Mouse (Mus musculus): ENCODE measurements at regions not wholly inside any gene's neighbourhood (a gene's known extent, or its start where the extent isn't known, plus 50 kb on each side); places are given as distances from the start of the nearest gene placed in this dataset.
A peak's percentile ranks its signal among the peaks of the same experiment; 100 is the strongest.

DNA sequence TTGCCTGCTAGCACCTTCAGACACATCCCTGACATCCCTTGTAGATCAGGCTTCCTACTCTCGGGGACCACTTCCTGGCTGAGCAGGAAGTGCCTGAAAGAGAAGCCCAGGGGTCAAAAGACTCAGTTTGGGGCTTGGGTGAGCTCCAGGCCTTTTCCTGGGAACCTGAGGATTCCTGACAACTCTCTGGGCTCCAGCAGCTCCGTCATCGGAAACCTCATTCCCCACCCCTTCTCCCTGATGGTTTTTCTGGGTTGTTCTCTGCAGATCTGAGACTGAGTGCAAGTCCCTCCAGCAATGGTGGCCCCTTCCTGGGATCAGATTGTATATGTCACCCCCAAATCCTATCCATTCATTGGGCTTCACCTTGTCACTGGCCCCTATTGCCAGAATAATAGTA lies 213.5 kb upstream of the Zfp637 start:
- no peak for DNase-seq

DNA sequence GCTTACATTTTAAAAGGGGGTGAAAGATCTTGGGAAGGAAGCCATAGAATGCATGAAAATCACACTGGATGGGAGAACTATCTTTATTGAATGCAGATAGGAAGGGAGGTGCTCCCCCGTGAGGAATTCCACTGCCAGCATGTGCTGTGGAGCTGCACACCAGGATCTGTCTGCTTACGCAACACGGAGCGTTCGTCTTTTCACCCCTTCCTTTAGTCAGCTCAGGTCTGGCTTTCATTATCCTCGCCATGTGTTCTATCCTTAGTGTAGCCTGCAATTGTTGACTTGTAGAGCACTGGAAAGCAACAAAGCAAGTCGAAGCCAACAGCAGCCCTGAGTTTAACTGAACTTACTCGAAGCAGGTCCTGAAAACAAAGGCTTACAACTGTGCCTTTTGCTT lies 194.4 kb upstream of the Zfp637 start:
- DNase-seq: no peak

DNA sequence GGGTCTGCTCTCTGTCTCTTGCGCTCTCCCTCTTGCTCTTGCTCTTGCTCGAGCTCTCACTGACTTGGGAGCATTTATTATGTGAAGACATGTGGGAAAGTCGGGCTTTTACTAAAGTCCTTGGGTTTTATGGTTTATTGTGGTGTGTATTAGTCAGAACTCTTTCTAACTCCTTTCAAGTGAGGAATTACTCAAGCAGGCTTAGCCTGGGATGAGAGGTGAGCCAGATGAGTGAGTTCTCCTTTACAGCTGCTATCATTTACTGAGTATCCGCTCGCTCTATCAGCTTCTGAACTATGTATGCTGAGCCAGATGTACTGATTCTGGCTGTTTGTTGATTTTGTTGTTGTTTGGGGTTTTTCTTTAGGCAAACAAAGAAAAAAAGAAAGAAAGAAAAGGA lies 190.4 kb upstream of the Zfp637 start:
- no peak for DNase-seq

DNA sequence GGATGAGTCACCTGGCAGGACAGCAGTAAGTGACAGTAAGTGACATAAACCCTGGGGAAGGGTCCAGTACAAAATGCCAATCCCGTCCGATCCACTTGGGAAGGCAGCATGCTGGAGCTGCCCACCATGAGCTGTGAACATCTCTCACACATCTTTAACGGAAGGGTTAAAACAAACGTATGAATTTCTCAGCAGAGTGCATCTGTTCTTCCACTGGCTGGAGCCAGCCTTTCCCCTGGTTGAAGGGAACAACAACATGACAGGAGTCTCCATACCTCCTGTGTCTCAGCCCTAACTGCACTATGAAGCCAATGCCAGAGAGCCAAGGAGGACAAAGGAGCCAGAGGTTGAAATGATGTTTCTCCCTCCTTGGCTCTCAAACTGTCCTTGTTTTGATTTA lies 189.4 kb upstream of the Zfp637 start:
- no peak for DNase-seq

DNA sequence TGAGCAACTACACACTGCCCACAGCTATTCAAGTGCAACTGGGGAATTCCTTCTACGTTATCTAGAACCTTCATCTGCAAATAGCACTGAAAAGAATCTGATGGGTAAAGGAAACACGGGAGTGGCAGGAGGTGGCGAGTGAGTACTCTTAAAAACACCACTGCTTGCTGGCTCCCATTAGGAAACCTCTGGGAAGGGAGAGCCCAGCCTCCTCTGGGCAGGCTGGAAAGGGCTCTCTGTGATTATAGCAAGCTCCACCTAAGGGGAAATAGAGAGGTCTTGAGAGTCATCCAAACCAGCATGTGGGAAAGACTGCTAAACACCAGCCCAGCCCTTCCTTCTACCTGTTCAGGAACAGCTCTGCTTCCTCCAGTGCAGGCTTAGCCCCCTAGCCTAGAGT lies 189.0 kb upstream of the Zfp637 start:
- DNase-seq: peak; percentile 10 to 29

DNA sequence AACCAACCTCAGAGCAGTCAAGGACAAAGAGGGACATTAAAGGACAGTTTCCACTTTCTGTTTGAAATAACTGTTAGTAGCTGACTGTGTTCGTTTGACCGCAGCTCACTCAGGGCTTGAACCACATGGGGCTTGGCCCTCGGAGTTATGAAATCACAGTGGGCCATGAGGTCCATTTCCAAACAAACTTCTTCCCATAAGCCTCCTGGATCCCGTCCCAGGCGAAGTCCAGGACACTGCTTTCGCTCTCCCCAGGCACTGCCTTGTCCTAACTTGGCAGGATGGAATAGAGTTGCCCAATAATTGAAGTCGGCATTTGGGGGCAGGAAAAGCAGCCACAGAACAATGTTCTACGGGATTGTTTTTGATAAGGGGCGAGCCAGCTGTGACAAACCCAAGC lies 188.1 kb upstream of the Zfp637 start:
- DNase-seq: peak; percentile 83 to 86

DNA sequence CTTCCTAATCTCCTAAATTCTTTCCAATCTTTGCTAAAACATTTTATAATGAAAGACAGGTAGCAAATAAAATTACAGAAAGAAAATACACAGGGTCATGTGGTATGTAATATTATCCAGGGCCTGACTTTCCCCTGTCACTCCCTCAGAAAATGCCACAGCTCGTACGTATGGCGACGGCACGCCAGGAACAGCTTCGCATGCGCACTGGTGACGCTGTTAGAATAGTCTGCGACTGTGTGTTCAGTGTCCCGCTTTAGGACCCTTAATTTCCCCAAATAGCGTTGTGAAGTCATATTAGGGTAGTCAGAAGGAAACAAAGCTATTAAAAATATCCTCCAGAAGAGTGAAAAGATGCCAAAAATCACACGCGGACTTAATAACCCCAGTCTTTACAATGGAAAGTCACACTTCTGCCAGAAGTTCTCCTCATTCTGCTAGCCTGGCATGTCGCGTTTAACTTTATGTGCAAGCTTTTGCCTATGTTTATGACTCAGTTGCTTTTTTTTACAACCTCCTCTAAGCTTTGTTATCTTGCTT lies 187.0 kb upstream of the Zfp637 start:
- DNase-seq: no peak

DNA sequence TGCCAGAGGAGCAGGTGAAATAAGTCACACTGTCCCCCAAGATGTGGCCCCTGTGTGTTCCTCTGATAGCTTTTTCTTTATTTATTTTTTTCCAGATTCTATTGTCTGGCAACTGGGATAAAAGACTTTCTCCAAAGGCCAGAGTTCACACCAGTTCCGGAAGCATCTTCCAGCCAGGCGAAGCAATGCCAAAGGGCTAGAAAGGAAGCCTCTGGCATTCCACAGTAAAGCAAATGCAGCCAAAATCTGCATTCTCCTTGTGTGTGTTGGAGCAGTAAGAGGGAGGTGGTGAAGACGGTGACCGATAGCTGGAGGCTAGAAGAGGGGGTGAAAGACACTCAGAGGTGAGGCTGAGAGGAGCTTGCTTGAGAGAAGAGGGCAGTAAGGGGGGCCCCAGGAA lies 185.0 kb upstream of the Zfp637 start:
- DNase-seq: no peak

DNA sequence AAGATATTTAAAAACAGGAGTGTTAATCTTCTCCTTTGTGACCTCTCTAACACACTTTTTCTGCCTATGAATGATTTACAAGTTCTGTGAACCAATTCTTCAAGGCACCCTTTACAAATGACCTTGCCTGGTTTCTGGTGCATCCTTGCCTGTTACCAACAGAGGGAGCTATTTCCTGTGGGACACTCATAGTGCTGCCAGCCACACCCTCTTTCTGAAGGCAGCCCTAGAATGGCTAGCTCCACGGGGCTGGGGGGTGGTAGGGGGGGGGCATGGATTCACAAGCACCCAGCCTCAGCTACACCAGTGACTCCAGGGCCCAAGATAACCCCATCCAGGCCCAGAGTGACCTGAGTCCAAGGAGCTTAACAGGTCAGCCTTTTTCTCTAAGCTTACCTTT lies 180.4 kb upstream of the Zfp637 start:
- DNase-seq: peak in 1 of 2 experiments; percentile 22

DNA sequence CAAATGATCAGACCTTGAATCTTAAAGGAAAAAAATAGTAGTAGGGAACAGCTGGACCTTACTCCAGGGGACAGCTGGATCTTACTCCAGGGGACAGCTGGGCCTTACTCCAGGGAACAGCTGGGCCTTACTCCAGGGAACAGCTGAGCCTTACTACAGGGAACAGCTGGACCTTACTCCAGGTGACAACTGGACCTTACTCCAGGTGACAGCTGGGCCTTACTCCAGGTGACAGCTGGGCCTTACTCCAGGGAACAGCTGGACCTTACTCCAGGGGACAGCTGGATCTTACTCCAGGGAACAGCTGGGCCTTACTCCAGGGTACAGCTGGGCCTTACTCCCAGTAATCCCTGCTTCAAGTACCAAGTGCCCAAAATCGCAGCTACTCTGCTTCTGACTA lies 178.3 kb upstream of the Zfp637 start:
- DNase-seq: no peak

DNA sequence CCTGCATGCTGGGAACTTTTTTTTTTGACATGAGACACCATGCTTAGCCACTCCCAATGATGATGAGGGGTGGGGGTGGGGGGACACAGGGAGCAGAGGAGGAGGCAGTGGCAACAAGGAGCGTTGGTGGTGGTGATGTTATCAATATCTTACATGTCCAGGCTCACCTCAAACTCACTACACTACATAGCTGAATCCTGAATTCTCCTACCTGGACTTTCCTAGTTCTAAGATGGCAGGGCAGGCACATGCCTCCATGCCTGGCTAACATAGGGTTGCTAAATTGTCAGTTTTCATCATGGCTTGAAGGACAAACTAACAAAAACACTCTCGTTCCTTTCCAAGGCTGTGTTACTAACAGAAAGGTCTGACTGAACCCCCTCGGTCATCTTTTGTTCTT lies 170.6 kb upstream of the Zfp637 start:
- no peak for DNase-seq

DNA sequence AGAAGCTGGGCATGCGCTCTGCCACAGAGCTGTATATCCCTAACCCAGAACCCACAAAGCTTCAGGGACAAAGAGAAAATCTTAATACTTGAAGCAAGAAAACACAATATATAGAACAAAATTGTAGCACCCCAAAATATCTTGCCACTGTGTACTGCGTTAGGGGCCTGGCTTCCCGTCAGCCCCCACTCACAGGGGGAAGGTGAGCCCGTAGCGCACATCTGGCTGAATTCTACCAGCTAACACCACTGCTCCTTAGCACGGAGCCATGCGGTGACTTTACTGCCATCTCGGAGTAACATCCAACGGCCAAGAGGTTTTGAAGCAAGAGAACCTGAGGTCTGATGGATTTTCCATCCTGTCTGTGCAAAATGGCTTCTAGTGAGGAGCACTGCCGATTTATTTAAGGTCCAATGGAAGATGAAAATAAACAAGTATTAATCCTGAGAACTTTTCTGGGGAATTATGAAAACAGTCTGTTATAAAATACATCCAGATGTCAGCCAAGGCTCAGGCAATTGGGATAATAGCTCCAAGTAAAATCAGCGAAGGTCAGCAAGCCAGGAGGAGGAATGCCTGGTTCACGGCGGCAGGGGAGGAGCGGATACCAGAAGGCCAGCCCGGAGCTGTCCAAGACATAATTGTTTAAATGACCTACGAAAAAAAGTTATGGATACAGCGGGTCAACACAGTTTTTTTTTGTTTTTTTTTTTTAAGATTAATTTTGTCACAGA lies 170.0 kb upstream of the Zfp637 start:
- no peak for DNase-seq

DNA sequence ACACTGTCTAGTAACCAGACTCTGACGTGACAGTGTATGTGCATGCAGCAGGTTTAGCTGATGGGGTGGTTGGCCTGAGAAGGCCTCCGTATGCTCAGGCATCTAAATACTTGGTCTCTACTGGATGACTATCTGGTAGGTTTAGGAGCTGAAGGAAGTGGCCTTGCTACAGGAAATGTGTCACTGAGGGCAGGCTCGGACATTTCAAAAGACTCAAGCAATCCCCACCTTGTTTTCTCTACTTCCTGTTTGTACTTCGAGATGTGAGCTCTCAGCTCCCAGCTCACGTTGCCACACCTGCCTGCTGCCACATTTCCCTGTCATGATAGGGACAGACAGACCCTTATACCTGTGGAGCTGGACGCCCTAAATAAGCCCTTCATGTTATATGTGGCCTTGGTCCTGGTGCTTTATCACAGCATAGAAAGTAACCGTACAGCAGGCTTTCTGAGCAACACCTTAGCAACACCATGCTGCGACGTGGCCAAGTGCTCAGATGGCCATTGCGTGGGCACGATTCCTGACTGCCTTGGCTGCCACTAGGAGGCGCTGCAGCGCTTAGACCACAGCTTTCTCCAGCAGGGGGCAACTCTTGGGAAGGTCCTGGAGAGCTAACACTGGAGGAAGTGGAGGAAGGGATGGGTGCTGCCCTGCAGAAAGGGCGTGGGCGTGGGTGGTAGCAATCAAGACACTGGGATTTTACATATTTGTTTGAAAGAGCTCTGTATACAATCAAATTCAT lies 165.8 kb upstream of the Zfp637 start:
- DNase-seq: no peak

DNA sequence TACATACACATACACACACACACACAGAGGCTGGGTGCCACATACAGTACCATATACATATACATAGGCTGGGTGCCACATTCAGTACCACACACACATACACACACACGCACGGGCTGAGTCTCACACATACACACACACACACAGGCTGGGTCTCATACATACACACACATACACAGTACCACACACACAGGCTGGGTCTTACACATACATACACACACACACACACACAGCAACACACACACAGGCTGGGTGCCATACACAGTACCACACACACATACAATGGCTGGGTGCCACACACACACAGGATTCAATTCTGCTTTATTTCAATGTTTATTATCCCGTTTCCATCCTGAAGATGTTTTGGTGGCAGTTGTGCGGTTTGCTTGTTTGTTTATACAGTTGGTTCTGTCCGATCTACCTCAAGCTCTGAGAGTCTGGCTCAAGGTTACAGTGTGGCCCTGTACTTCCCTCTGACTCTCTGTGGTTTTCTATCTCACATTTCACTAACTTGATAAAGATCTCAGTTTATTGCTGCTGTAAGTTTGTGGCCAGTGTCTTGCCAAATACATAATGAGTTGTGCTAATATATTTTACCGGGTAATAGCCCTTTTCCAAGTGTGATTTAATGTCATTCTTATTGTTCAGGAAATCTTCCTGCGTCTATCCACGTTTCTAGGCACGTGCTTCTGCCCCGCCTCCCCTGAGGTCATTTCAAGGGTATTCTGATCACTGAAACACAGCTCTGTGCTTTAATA lies 164.7 kb upstream of the Zfp637 start:
- no peak for DNase-seq

DNA sequence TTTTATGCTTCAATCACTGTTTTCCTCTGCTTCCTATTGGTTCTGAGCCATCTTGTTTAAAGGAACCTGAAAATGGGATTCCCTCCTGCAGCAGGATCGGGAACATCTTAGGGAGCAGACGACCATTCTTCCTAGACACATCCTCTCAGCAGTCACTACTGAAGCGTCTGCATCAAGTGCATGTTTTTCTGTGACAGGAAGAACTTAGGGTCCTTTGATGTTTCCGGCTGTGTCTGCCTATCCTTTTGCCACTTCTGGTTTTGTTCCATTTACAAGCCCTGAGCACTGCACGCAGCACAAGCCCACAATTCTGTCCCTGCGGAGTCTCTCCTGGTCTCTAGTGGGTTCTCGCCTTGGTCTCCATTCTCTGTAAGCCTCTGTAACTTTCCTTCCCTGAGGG lies 163.9 kb upstream of the Zfp637 start:
- no peak for DNase-seq

DNA sequence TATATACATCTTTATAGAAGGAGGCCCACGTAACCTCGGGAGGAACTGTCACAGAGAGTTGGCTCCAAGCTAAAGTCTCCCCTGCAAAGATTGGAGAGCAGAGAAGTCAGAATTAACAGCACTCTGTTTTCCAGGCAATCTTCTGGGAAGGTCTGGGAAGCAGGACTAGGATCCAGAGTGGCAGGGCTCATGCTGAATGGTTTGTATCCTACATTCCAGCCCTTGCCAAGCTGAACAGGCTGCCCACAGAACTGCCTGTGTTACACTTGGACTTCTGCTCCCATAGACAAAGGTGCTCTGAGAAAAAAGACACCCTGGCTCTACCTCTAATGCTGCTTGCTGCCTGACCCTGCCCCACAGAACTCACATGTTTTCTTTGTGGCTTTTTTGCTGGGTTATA lies 163.2 kb upstream of the Zfp637 start:
- no peak for DNase-seq

DNA sequence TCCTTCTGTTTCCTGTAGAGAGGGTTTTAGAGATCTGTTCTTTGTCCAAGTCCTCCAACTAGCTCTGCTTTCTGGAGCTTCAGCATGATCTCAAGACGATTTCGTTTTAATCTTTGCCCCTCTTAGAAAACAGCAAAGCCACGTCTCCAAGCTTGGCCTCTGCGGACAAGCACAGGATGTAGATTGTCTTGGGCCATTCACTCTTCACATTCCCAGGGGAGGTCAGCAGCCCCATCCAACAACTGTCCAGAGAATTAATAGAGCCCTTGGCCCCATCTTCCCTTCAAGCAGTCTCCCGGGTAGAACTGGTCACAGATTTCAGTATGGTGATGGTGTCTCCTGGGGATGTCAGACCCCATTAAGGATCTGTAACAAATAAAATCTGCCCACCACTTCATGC lies 162.7 kb upstream of the Zfp637 start:
- DNase-seq: no peak

DNA sequence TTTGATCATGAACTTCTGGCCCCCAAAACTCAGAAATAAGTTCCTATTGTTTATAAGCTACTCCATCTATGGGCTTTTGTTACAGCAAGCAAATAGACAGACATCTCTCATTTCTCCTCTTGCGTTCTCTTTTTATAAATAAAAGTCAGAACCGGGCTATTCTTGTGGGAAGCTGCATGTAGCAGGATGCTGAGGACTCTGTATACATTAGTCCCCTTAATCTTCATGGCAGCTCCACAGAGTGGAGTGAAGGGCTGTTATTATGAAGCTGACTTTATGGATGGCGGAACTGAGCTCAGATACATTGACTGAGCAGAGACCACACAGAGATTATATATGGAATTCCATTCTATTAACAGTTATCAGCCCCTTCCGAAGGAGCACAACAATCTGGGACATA lies 162.1 kb upstream of the Zfp637 start:
- no peak for DNase-seq

DNA sequence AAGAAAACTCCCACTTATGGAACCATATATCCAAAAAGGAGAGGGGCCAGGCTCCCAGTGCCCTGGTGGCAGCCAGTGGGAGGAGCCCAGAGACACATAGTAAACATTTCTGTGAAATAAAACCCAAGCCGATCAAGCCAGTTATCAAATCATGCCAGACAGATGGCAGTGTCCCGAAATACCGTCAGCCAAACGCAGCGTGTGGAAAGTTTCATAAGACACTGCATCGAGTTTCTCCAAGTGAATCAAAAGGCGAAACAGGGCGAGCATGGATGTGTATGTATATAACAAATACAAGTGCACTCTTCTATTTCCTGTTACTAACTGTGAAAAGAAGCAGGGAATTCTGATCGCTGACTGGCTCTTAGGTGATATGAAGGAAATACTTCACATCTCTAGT lies 154.8 kb upstream of the Zfp637 start:
- DNase-seq: no peak

DNA sequence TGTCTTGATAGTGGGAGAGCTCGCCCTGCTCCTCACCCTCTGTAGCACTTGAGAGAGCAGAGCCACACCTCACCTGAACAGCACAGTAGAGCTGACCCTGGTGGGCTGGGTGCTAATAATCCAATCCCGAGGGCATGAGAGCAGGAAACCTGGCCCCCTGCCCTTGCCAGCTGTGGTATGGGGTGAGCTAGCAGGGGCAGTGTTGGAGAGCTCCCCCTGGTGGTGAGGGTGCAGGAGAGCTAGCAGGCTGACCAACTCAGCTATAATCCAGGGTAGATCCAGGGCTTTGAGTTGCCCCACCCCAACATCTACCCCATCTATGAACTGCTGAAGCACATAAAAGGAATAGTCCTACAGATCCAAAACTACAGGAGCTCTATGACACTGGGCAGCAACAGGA lies 153.9 kb upstream of the Zfp637 start:
- DNase-seq: peak; percentile 6 to 15

DNA sequence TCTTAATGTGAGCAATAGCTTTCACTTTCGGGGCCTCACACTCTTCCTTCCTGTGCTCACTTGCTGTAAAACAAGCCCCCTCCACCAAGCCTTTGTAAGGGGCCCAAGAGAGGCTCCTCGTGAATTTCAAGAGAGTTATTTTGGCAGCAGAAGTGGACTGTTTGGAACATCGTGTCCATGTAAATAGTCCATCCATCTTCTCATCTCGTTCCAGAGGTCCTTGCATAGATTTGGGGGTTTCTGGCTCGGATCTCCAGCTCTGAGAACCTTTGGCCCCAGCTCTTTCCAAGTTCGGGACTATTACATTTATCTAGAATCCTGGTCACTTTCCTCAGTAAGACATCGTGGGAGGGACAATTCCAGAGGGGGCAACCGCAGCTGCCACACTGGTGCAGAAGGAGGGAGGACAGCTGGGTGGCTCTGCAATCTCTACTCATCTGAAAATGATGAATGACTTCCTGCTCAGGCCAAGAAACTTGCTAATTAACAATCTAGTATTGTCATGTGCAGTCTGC lies 152.3 kb upstream of the Zfp637 start:
- peak in 1 of 2 experiments; percentile 5 for DNase-seq

DNA sequence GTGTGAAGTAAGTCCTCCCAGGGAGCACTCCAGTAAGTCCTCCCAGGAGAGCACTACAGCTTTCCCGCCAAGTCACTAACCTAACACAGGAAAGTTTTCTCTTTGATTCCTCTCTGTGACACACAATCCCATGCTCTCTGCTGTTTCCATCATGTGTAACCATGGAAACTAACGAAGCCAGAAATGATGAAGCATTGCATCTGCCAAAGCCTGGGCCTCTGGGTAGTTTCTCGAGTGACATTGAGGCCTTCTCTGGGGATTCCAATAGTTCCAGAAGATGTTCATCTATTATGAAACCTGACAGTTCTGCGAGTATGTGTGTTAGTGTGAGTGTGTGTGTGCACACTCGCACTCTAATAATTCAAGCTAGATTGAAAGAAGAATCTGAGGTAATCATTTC lies 140.7 kb upstream of the Zfp637 start:
- no peak for DNase-seq

DNA sequence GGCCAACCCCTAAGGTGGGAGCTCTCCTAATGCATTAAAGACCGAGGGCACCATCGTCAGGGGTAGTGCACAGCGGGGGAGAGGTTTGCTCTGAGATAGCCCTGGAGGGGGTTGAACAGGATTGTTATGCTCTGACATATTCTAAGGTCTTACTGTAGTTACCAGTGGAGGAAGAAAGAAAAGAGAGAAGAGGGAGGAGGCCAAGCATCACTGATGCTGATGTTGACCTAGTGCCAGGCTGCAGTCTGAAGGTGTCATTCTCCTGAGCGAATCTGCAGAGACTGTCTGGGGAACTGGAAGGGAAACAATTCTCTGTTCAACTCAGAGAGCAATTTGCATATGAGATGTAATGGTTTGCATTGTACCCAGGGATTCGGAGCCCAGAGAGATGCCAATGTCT lies 139.4 kb upstream of the Zfp637 start:
- DNase-seq: no peak
